Mouse (Mus musculus): ENCODE data around the gene Tssc4. TPM values are rescaled to one million over a fixed set of nuclear protein-coding genes. Genes with fewer than 3 reads are reported as not detected.

Tssc4 gene
- polyA plus RNA-seq (2014; fragmentation: Illumina TruSeq; extraction: RNeasy Lipid Tissue Mini Kit (QIAGEN cat#74804); ENCODE audit: low read depth, low replicate concordance): 1.1 TPM

DNA sequence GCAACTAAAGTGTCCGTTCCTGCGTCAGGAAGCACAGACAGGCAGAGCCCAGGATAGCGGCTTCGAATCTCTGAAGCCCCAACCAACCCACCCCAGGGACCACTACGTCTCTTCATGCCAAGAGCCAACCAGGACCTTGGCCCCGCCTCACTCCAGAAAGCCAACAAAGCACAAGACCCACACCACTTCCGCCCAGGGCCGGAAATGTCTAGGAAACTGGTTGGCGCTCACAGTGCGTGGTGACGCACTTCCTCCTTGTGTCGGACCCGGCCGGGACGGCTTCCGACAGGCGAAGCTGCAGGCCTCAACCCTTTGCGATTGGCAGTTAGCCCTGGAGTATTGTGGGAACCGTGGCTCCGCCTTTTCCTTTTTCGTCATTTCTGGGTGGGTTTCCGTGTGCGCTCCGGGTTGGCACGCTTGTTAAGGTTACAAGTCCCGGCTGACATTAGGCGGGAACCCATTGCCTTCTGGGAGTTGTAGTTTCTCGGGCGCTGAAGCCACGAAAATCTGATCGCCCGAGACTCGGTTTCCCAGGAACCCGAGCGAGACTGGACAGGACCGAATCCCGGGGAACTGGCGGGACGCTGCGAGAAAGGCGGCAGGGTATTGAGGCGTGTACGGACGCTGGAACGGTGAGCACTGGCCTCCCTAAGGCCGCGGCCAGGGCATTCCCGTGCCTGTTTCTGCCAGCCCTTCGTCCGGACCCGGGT lies at the start of gene Tssc4:
Gene Tssc4 (plus strand): TSS at position 368 of the 710 bp plus-strand sequence.

GRCm38 (mm10) chr7:143052626-143053007 lies 16.4 kb upstream of the Tssc4 start, which contains the start of gene Cd81:
Cd81 (plus strand) TSS chr7:143052739.

GRCm38 (mm10) chr7:143094592-143095553 lies 25.8 kb downstream of the Tssc4 start, which contains the start of gene Trpm5:
Trpm5 (minus strand) TSS chr7:143094642.

DNA sequence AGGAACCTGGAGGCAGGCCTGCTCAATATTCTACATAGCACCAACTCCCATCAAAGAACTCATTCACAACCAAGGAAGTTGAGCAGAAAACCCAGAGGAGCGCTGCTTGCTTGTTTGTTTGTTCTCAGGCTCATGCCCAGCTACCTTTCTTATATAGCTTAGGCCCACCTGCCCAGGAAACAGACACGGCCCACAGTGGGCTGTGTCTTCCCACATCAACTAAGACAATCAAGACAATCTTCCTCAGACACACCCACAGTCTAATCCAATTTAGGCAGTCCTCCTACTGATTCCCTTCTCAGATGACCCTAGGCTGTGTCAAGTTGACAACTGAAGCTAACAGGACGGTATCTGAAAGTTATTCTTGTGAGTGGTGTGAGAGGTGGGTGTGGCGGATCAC lies 37.0 kb downstream of the Tssc4 start, which contains the start of gene Kcnq1:
Gene Kcnq1 (plus strand): TSS at position 301 of the 400 bp plus-strand sequence.

Other genes starting within 250 kb of the Tssc4 start
- gene Th, start 138.1 kb upstream of the Tssc4 start, polyA plus RNA-seq (2014; fragmentation: Illumina TruSeq; extraction: RNeasy Lipid Tissue Mini Kit (QIAGEN cat#74804); ENCODE audit: low read depth, low replicate concordance): not detected
- 0.17 TPM for gene Ascl2, start 100.0 kb upstream of the Tssc4 start, polyA plus RNA-seq (2014; fragmentation: Illumina TruSeq; extraction: RNeasy Lipid Tissue Mini Kit (QIAGEN cat#74804); ENCODE audit: low read depth, low replicate concordance)
- 0.17 TPM for gene Tspan32, start 64.2 kb upstream of the Tssc4 start, polyA plus RNA-seq (2014; fragmentation: Illumina TruSeq; extraction: RNeasy Lipid Tissue Mini Kit (QIAGEN cat#74804); ENCODE audit: low read depth, low replicate concordance)
- gene Cd81, start 16.5 kb upstream of the Tssc4 start, polyA plus RNA-seq (2014; fragmentation: Illumina TruSeq; extraction: RNeasy Lipid Tissue Mini Kit (QIAGEN cat#74804); ENCODE audit: low read depth, low replicate concordance): 21.7 TPM
- 0.21 TPM for gene Trpm5, start 25.4 kb downstream of the Tssc4 start, polyA plus RNA-seq (2014; fragmentation: Illumina TruSeq; extraction: RNeasy Lipid Tissue Mini Kit (QIAGEN cat#74804); ENCODE audit: low read depth, low replicate concordance)
- gene Kcnq1, start 37.1 kb downstream of the Tssc4 start, polyA plus RNA-seq (2014; fragmentation: Illumina TruSeq; extraction: RNeasy Lipid Tissue Mini Kit (QIAGEN cat#74804); ENCODE audit: low read depth, low replicate concordance): 0.29 TPM